Mouse (Mus musculus): ENCODE data around the gene Stim1. TPM values are rescaled to one million over a fixed set of nuclear protein-coding genes. Genes with fewer than 3 reads are reported as not detected.

Stim1 gene
- polyA plus RNA-seq (2017; shearing (Covaris generic)) = 160 TPM

GRCm38 (mm10) chr7:102267601-102268394 lies at the start of gene Stim1:
Gene Stim1, plus strand, starts transcription at chr7:102267806.

GRCm38 (mm10) chr7:102255954-102256353 lies 11.7 kb upstream of the Stim1 start, which contains the start of gene Rhog:
Gene Rhog, minus strand, starts transcription at chr7:102256054.

GRCm38 (mm10) chr7:102441657-102442391 lies 174.2 kb downstream of the Stim1 start, which contains the start of gene Rrm1:
Gene Rrm1, plus strand, starts transcription at chr7:102441695.

GRCm38 (mm10) chr7:102481579-102481978 lies 214.0 kb downstream of the Stim1 start, which contains the start of gene Olfr543:
Gene Olfr543, minus strand, starts transcription at chr7:102481679.

Other genes starting within 250 kb of the Stim1 start
- gene Il18bp, start 249.1 kb upstream of the Stim1 start, polyA plus RNA-seq (2017; shearing (Covaris generic)) = 4.4 TPM
- 18.6 TPM for gene Rnf121, start 202.3 kb upstream of the Stim1 start, polyA plus RNA-seq (2017; shearing (Covaris generic))
- gene Xndc1, start 202.3 kb upstream of the Stim1 start, polyA plus RNA-seq (2017; shearing (Covaris generic)) = 24.6 TPM
- 0.27 TPM for gene Xntrpc, start 202.1 kb upstream of the Stim1 start, polyA plus RNA-seq (2017; shearing (Covaris generic))
- gene Trpc2, start 184.7 kb upstream of the Stim1 start, polyA plus RNA-seq (2017; shearing (Covaris generic)) = 0.20 TPM
- gene Art1, start 166.1 kb upstream of the Stim1 start, polyA plus RNA-seq (2017; shearing (Covaris generic)) = 0.32 TPM
- gene Art5, start 158.3 kb upstream of the Stim1 start, polyA plus RNA-seq (2017; shearing (Covaris generic)) = 1.0 TPM
- gene Chrna10, start 151.0 kb upstream of the Stim1 start, polyA plus RNA-seq (2017; shearing (Covaris generic)) = not detected
- 123 TPM for gene Nup98, start 57.6 kb upstream of the Stim1 start, polyA plus RNA-seq (2017; shearing (Covaris generic))
- 33.9 TPM for gene Pgap2, start 57.6 kb upstream of the Stim1 start, polyA plus RNA-seq (2017; shearing (Covaris generic))
- 645 TPM for gene Rhog, start 11.8 kb upstream of the Stim1 start, polyA plus RNA-seq (2017; shearing (Covaris generic))
- gene Rrm1, start 173.9 kb downstream of the Stim1 start, polyA plus RNA-seq (2017; shearing (Covaris generic)) = 47.0 TPM
- gene Olfr543, start 213.9 kb downstream of the Stim1 start, polyA plus RNA-seq (2017; shearing (Covaris generic)) = 0.44 TPM
- gene Olfr544, start 220.5 kb downstream of the Stim1 start, polyA plus RNA-seq (2017; shearing (Covaris generic)) = not detected
- gene Olfr545, start 231.8 kb downstream of the Stim1 start, polyA plus RNA-seq (2017; shearing (Covaris generic)) = not detected